Mouse (Mus musculus) heart, adult 2 months (tissue): ENCODE results near the gene Mfrp.

Experiments
- CTCF ChIP-seq: fragments of 200-600 bp; IDR thresholded peaks from 2 replicates; pipeline ENCODE4 v1.8.1; 2022; ENCODE audit warnings: antibody characterized with exemption, mild to moderate bottlenecking, moderate library complexity
- EP300 ChIP-seq: fragments of 200-500 bp; IDR thresholded peaks from 2 replicates; pipeline ENCODE4 v1.6.1; 2011; ENCODE audit warnings: low read depth, low read length, control low read depth; ENCODE audit not compliant: insufficient read depth

- TF ChIP-seq CTCF (no peak), EP300 (no peak)
Measured at GRCm38 (mm10) chr9:44073115-44073514, 28.4 kb upstream of the Mfrp start.
